10 mouse cellular contexts compared by ENCODE assay signal in the genomic region with DNA sequence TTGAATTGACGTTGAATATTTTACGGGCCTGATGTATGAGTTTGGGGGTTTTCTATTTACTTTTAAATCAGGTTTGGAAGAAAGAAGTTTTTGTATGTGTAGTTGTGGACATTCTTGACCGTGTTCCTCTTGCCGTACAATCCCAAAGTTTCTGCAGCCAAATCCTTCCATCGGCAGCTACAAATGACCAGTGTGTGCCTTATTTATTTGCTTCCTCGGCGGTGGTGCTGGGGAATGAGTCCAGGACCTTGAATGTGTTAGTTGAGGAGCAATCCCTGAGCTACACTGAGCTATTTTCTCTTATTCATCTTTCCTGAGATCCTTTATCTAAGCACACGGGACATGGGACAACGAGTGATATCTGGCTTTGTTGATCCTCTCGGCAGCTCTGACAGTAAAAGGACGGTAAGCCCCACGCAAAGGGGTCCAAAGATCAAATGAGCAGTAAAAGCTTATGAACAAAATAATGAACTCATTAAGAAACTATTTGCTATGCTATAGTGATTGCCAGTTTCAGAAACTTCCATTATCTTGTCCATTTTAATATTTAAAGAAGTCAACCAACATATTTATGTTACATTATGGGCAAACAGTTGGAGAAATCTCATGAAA. TPM values are rescaled to one million over a fixed set of nuclear protein-coding genes. Genes with fewer than 3 reads are reported as not detected.
DNase-seq lines count a peak whose midpoint lies in the region; ATAC-seq and TF ChIP-seq lines count a peak whose summit lies in the region.
"Had no signal": no experiment of that assay in that cellular context is flagged by ENCODE, and none has a peak within 500 bp of the region (broad histone marks: within the 10 kb centered on the region; RNA-seq: fewer than 3 reads in every experiment).

No protein-coding gene starts in this region.

- H3K9me3 ChIP-seq in heart, embryonic 10.5 days: no peaks in the 10 kb centered on the region
- no peaks in the 10 kb centered on the region for H3K9me3 ChIP-seq in lung, embryonic 14.5 days (ENCODE audit: low read depth, low read length)
- H3K9me3 ChIP-seq in intestine, embryonic 16.5 days (ENCODE audit: control insufficient read depth, low read length): no peaks in the 10 kb centered on the region
- no peaks in the 10 kb centered on the region for H3K9me3 ChIP-seq in stomach, embryonic 15.5 days

- no peak overlapping the region for H3K4me3 ChIP-seq in heart, embryonic 10.5 days
- no peak overlapping the region for H3K4me3 ChIP-seq in lung, embryonic 14.5 days (ENCODE audit: low read depth, low read length)
- no peak overlapping the region for H3K4me3 ChIP-seq in intestine, embryonic 16.5 days (ENCODE audit: low read length)
- H3K4me3 ChIP-seq in stomach, embryonic 15.5 days (replicated peaks): no peak overlapping the region

- peak overlapping the region; percentile 98 for H3K27ac ChIP-seq in heart, embryonic 10.5 days
- peak overlapping the region; percentile 96 for H3K27ac ChIP-seq in lung, embryonic 14.5 days (ENCODE audit: low read depth)
- peak overlapping the region; percentile 70 for H3K27ac ChIP-seq in intestine, embryonic 16.5 days (ENCODE audit: low read length)
- peak overlapping the region; percentile 91 for H3K27ac ChIP-seq in stomach, embryonic 15.5 days

- no peaks in the 10 kb centered on the region for H3K36me3 ChIP-seq in heart, embryonic 10.5 days
- H3K36me3 ChIP-seq in lung, embryonic 14.5 days (ENCODE audit: insufficient read depth): no peaks in the 10 kb centered on the region
- H3K36me3 ChIP-seq in intestine, embryonic 16.5 days (ENCODE audit: control insufficient read depth, insufficient read depth, low read length): no peaks in the 10 kb centered on the region
- no peaks in the 10 kb centered on the region for H3K36me3 ChIP-seq in stomach, embryonic 15.5 days

- no peak for TF ChIP-seq CTCF in lung, embryonic 14.5 days (IDR thresholded peaks at IDR 0.05; ENCODE audit: low read depth)

- peaks cover 80% of the 10 kb centered on the region for H3K4me1 ChIP-seq in heart, embryonic 10.5 days
- peaks cover 59% of the 10 kb centered on the region for H3K4me1 ChIP-seq in lung, embryonic 14.5 days (ENCODE audit: insufficient read depth)
- peaks cover 42% of the 10 kb centered on the region for H3K4me1 ChIP-seq in intestine, embryonic 16.5 days (ENCODE audit: control insufficient read depth, insufficient read depth, low read length)
- H3K4me1 ChIP-seq in stomach, embryonic 15.5 days: peaks cover 47% of the 10 kb centered on the region

- H3K9ac ChIP-seq in lung, embryonic 14.5 days: 0 out of 2 replicates have a peak overlapping the region, but pooled peaks have one; percentile 18
- peak overlapping the region; percentile 34 for H3K9ac ChIP-seq in intestine, embryonic 16.5 days (ENCODE audit: low read depth, low read length)
- no peak overlapping the region for H3K9ac ChIP-seq in stomach, embryonic 15.5 days
- H3K9ac ChIP-seq: liver, embryonic 14.5 days had no signal

- H3K27me3 ChIP-seq in heart, embryonic 10.5 days (ENCODE audit: insufficient read depth, poor library complexity, severe bottlenecking): no peaks in the 10 kb centered on the region
- no peaks in the 10 kb centered on the region for H3K27me3 ChIP-seq in lung, embryonic 14.5 days (ENCODE audit: insufficient read depth, low read length)
- no peaks in the 10 kb centered on the region for H3K27me3 ChIP-seq in intestine, embryonic 16.5 days (replicated peaks; ENCODE audit: control insufficient read depth, insufficient read depth, low read length)
- no peaks in the 10 kb centered on the region for H3K27me3 ChIP-seq in stomach, embryonic 15.5 days (replicated peaks)

- no peak for ATAC-seq in lung, embryonic 14.5 days (ENCODE audit: insufficient read depth)
- 0 out of 2 replicates have a peak, but pooled peaks have one; percentile 16 for ATAC-seq in intestine, embryonic 16.5 days
- ATAC-seq in stomach, embryonic 15.5 days (ENCODE audit: insufficient read depth, low FRiP score, low read depth): no peak

- peak; percentile 47 for DNase-seq in heart, embryonic 10.5 days (ENCODE audit: low spot score)
- DNase-seq in heart, adult 18-20 months: no peak
- peak; percentile 49 for DNase-seq in lung, embryonic 14.5 days
- DNase-seq in lung, postnatal 14 days: no peak
- no peak for DNase-seq in urinary bladder, adult 18-20 months (ENCODE audit: low spot score in 2 of 2)
- no peak for DNase-seq in frontal cortex, postnatal 36 days (ENCODE audit: low spot score in 2 of 2)
- DNase-seq: cerebellum, adult 9-10 months had no signal

- WGBS in heart, embryonic 10.5 days: 31% methylated on average over 12 of the region's 12 CpGs
- 15% methylated on average over 12 of the region's 12 CpGs for WGBS in lung, embryonic 14.5 days
- WGBS in intestine, embryonic 16.5 days: 21% methylated on average over 12 of the region's 12 CpGs
- 17% methylated on average over 12 of the region's 12 CpGs for WGBS in stomach, embryonic 15.5 days

- peak overlapping the region; percentile 24; the same call in 1 of the 2 replicates for H3K4me2 ChIP-seq in lung, embryonic 14.5 days
- H3K4me2 ChIP-seq in intestine, embryonic 16.5 days (ENCODE audit: low read depth, low read length): no peak overlapping the region; the same call in 1 of the 2 replicates
- H3K4me2 ChIP-seq in stomach, embryonic 15.5 days: no peak overlapping the region

RNA-seq across cellular contexts. Expression of a gene that starts 22.2 kb away (rescaled TPM):
- 94.9 and 96.4 TPM in 2 replicates for polyA plus RNA-seq in heart, embryonic 10.5 days (2016; fragmentation: Nextera tagmentation; extraction: Ambion mirVana)
- under 1 TPM; 0.44 to 0.62 TPM for total RNA-seq in heart, adult 18-20 months (2021)
- 97.5 and 102 TPM in 2 replicates for polyA plus RNA-seq in lung, embryonic 14.5 days (2014; fragmentation: Nextera tagmentation; extraction: Ambion mirVana)
- 38.1 and 40.4 TPM in 2 replicates for polyA plus RNA-seq in intestine, embryonic 16.5 days (2015; fragmentation: Nextera tagmentation; extraction: Ambion mirVana)
- 54.1 and 54.4 TPM in 2 replicates for polyA plus RNA-seq in stomach, embryonic 15.5 days (2015; fragmentation: Nextera tagmentation; extraction: Ambion mirVana)

Comparison
In these comparisons a context has a peak if more than half of its experiments do, and no peak if none do; other contexts are left out.
1. DNase-seq: peak in heart, embryonic 10.5 days (single experiment) and lung, embryonic 14.5 days (single experiment); none in heart, adult 18-20 months (0 of 2), lung, postnatal 14 days (single experiment), urinary bladder, adult 18-20 months (0 of 2) and frontal cortex, postnatal 36 days (0 of 2).
2. Peak in every context shown above with its lines, with median percentiles within 50 percentile points of each other: H3K27ac ChIP-seq.